Mouse (Mus musculus): ENCODE results near the gene Cdkl3. TPM values are rescaled to one million over a fixed set of nuclear protein-coding genes. Genes with fewer than 3 reads are reported as not detected.

Cdkl3 gene
- polyA plus RNA-seq, 1 experiment from 2014 or later, result 7.0 TPM

- no peaks in the 10 kb centered on the region for H3K27me3 ChIP-seq
- H3K9me3 ChIP-seq, result no peaks in the 10 kb centered on the region
- no peak for ATAC-seq (ENCODE audit: borderline replicate concordance, extremely low read depth, low FRiP score, low TSS enrichment)
- no peak overlapping the region for H3K4me3 ChIP-seq
- H3K9ac ChIP-seq, result no peak overlapping the region
- 58% methylated on average over 8 of the region's 8 CpGs for WGBS
- H3K27ac ChIP-seq, result no peak overlapping the region
- H3K4me2 ChIP-seq, result no peak overlapping the region
- no peaks in the 10 kb centered on the region for H3K4me1 ChIP-seq
- no peaks in the 10 kb centered on the region for H3K36me3 ChIP-seq
These were observed 28.3 kb downstream of the Cdkl3 start for GRCm38 (mm10) chr11:52032356-52032755.

GRCm38 (mm10) chr11:52033953-52034352 lies 29.9 kb downstream of the Cdkl3 start:
- no peak for ATAC-seq (ENCODE audit: borderline replicate concordance, extremely low read depth, low FRiP score, low TSS enrichment)
- no peaks in the 10 kb centered on the region for H3K4me1 ChIP-seq
- no peak overlapping the region for H3K27ac ChIP-seq
- H3K4me2 ChIP-seq, result no peak overlapping the region
- H3K9me3 ChIP-seq, result no peaks in the 10 kb centered on the region
- no peak overlapping the region for H3K9ac ChIP-seq
- H3K36me3 ChIP-seq, result no peaks in the 10 kb centered on the region
- H3K4me3 ChIP-seq, result no peak overlapping the region
- 76% methylated on average over 1 of the region's 1 CpGs for WGBS
- H3K27me3 ChIP-seq, result no peaks in the 10 kb centered on the region

GRCm38 (mm10) chr11:52035905-52036304 lies 31.9 kb downstream of the Cdkl3 start:
- no peak for ATAC-seq (ENCODE audit: borderline replicate concordance, extremely low read depth, low FRiP score, low TSS enrichment)

GRCm38 (mm10) chr11:52037659-52038058 lies 33.6 kb downstream of the Cdkl3 start:
- Histone ChIP-seq H3K4me2 (no peak overlapping the region), H3K9ac (no peak overlapping the region), H3K27me3 (no peaks in the 10 kb centered on the region), H3K4me1 (no peaks in the 10 kb centered on the region), H3K27ac (no peak overlapping the region), H3K9me3 (no peaks in the 10 kb centered on the region), H3K4me3 (no peak overlapping the region), H3K36me3 (no peaks in the 10 kb centered on the region)
- 38% methylated on average over 3 of the region's 3 CpGs for WGBS
- ATAC-seq (ENCODE audit: borderline replicate concordance, extremely low read depth, low FRiP score, low TSS enrichment), result no peak

More at GRCm38 (mm10) chr11:52035905-52036304, 31.9 kb downstream of the Cdkl3 start:
- H3K27ac ChIP-seq, result no peak overlapping the region
- no peaks in the 10 kb centered on the region for H3K4me1 ChIP-seq
- WGBS, result 50% methylated on average over 3 of the region's 3 CpGs
- H3K36me3 ChIP-seq, result no peaks in the 10 kb centered on the region
- no peak overlapping the region for H3K4me3 ChIP-seq
- H3K27me3 ChIP-seq, result no peaks in the 10 kb centered on the region
- no peaks in the 10 kb centered on the region for H3K9me3 ChIP-seq
- H3K9ac ChIP-seq, result no peak overlapping the region
- no peak overlapping the region for H3K4me2 ChIP-seq

GRCm38 (mm10) chr11:52043224-52043623 lies 39.2 kb downstream of the Cdkl3 start:
- H3K27me3 ChIP-seq, result no peaks in the 10 kb centered on the region
- H3K4me2 ChIP-seq, result no peak overlapping the region
- H3K4me3 ChIP-seq, result no peak overlapping the region
- H3K27ac ChIP-seq, result no peak overlapping the region
- WGBS, result 84% methylated on average over 3 of the region's 3 CpGs
- H3K9me3 ChIP-seq, result no peaks in the 10 kb centered on the region
- H3K36me3 ChIP-seq, result no peaks in the 10 kb centered on the region
- no peak for ATAC-seq (ENCODE audit: borderline replicate concordance, extremely low read depth, low FRiP score, low TSS enrichment)
- H3K9ac ChIP-seq, result no peak overlapping the region
- no peaks in the 10 kb centered on the region for H3K4me1 ChIP-seq

- Histone ChIP-seq H3K27ac (no peak overlapping the region), H3K4me2 (no peak overlapping the region), H3K27me3 (no peaks in the 10 kb centered on the region), H3K9me3 (no peaks in the 10 kb centered on the region), H3K4me3 (no peak overlapping the region), H3K4me1 (no peaks in the 10 kb centered on the region), H3K36me3 (no peaks in the 10 kb centered on the region), H3K9ac (no peak overlapping the region)
- no peak for ATAC-seq (ENCODE audit: borderline replicate concordance, extremely low read depth, low FRiP score, low TSS enrichment)
These were observed 40.1 kb downstream of the Cdkl3 start for GRCm38 (mm10) chr11:52044156-52044555.

- no peak overlapping the region for H3K9ac ChIP-seq
- H3K27me3 ChIP-seq, result no peaks in the 10 kb centered on the region
- no peak for ATAC-seq (ENCODE audit: borderline replicate concordance, extremely low read depth, low FRiP score, low TSS enrichment)
- H3K4me1 ChIP-seq, result no peaks in the 10 kb centered on the region
- no peak overlapping the region for H3K4me3 ChIP-seq
- no peaks in the 10 kb centered on the region for H3K36me3 ChIP-seq
- 49% methylated on average over 4 of the region's 4 CpGs for WGBS
- no peak overlapping the region for H3K4me2 ChIP-seq
- H3K27ac ChIP-seq, result no peak overlapping the region
- H3K9me3 ChIP-seq, result no peaks in the 10 kb centered on the region
These were observed 42.6 kb downstream of the Cdkl3 start for GRCm38 (mm10) chr11:52046446-52047165.

- Histone ChIP-seq H3K36me3 (no peaks in the 10 kb centered on the region), H3K27ac (no peak overlapping the region), H3K4me2 (no peak overlapping the region), H3K9ac (no peak overlapping the region), H3K4me3 (no peak overlapping the region), H3K9me3 (no peaks in the 10 kb centered on the region), H3K27me3 (no peaks in the 10 kb centered on the region), H3K4me1 (no peaks in the 10 kb centered on the region)
- WGBS, result 68% methylated on average over 6 of the region's 6 CpGs
- no peak for ATAC-seq (ENCODE audit: borderline replicate concordance, extremely low read depth, low FRiP score, low TSS enrichment)
These were observed 49.4 kb downstream of the Cdkl3 start for GRCm38 (mm10) chr11:52053371-52053770.

- no peaks in the 10 kb centered on the region for H3K27me3 ChIP-seq
- no peaks in the 10 kb centered on the region for H3K36me3 ChIP-seq
- H3K9ac ChIP-seq, result no peak overlapping the region
- H3K27ac ChIP-seq, result no peak overlapping the region
- H3K4me3 ChIP-seq, result no peak overlapping the region
- ATAC-seq (ENCODE audit: borderline replicate concordance, extremely low read depth, low FRiP score, low TSS enrichment), result no peak
- no peak overlapping the region for H3K4me2 ChIP-seq
- 81% methylated on average over 3 of the region's 3 CpGs for WGBS
- H3K4me1 ChIP-seq, result no peaks in the 10 kb centered on the region
- no peaks in the 10 kb centered on the region for H3K9me3 ChIP-seq
These were observed 50.7 kb downstream of the Cdkl3 start for GRCm38 (mm10) chr11:52054728-52055127.

- whole genome bisulfite sequencing, result 70% methylated on average over 5 of the region's 5 CpGs
- Histone ChIP-seq H3K9ac (no peak overlapping the region), H3K9me3 (no peaks in the 10 kb centered on the region), H3K36me3 (no peaks in the 10 kb centered on the region), H3K4me3 (no peak overlapping the region), H3K4me1 (no peaks in the 10 kb centered on the region), H3K4me2 (no peak overlapping the region), H3K27ac (no peak overlapping the region), H3K27me3 (no peaks in the 10 kb centered on the region)
- no peak for ATAC-seq (ENCODE audit: borderline replicate concordance, extremely low read depth, low FRiP score, low TSS enrichment)
These were observed 52.2 kb downstream of the Cdkl3 start for GRCm38 (mm10) chr11:52056198-52056597.

- no peaks in the 10 kb centered on the region for H3K9me3 ChIP-seq
- no peaks in the 10 kb centered on the region for H3K36me3 ChIP-seq
- 44% methylated on average over 5 of the region's 5 CpGs for WGBS
- H3K27ac ChIP-seq, result no peak overlapping the region
- no peak overlapping the region for H3K9ac ChIP-seq
- H3K4me2 ChIP-seq, result no peak overlapping the region
- no peak overlapping the region for H3K4me3 ChIP-seq
- no peak for ATAC-seq (ENCODE audit: borderline replicate concordance, extremely low read depth, low FRiP score, low TSS enrichment)
- no peaks in the 10 kb centered on the region for H3K4me1 ChIP-seq
- H3K27me3 ChIP-seq, result no peaks in the 10 kb centered on the region
These were observed 55.0 kb downstream of the Cdkl3 start for GRCm38 (mm10) chr11:52059001-52059400.

GRCm38 (mm10) chr11:52060315-52060714 lies 56.3 kb downstream of the Cdkl3 start:
- no peaks in the 10 kb centered on the region for H3K9me3 ChIP-seq
- no peak overlapping the region for H3K9ac ChIP-seq
- no peaks in the 10 kb centered on the region for H3K4me1 ChIP-seq
- H3K4me3 ChIP-seq, result no peak overlapping the region
- no peak overlapping the region for H3K4me2 ChIP-seq
- no peaks in the 10 kb centered on the region for H3K27me3 ChIP-seq
- no peak overlapping the region for H3K27ac ChIP-seq
- WGBS, result 85% methylated on average over 4 of the region's 4 CpGs
- H3K36me3 ChIP-seq, result no peaks in the 10 kb centered on the region
- no peak for ATAC-seq (ENCODE audit: borderline replicate concordance, extremely low read depth, low FRiP score, low TSS enrichment)

- Histone ChIP-seq H3K36me3 (no peaks in the 10 kb centered on the region), H3K4me3 (no peak overlapping the region), H3K4me1 (no peaks in the 10 kb centered on the region), H3K9ac (no peak overlapping the region), H3K27ac (no peak overlapping the region), H3K4me2 (no peak overlapping the region), H3K9me3 (no peaks in the 10 kb centered on the region), H3K27me3 (no peaks in the 10 kb centered on the region)
- 93% methylated on average over 5 of the region's 5 CpGs for WGBS
- no peak for ATAC-seq (ENCODE audit: borderline replicate concordance, extremely low read depth, low FRiP score, low TSS enrichment)
These were observed 58.4 kb downstream of the Cdkl3 start for GRCm38 (mm10) chr11:52062406-52062805.

All from lung, embryonic 15.5 days (tissue).